ENCODE assay signal across 9 mouse cellular contexts in the genomic region with DNA sequence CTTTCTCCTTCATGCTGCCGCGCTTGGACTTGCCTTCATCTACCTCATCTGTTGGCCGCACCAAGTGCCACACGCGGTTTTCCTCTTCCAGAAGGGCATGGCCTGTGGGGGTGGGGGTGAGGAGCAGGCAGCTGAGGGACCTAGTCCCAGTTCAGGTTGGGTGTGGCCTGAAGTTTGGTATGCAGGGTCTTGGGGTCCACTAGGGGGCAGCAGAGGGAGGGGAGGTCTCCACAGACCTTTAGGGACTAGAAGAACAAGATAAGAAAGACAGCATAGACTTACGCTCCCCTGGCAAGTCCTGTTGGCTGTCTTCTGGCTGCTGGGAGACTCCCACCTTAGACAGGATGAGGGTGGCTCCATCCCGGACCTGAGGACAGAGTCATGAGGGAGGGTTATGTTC. TPM values are rescaled to one million over a fixed set of nuclear protein-coding genes. Genes with fewer than 3 reads are reported as not detected.
A peak's percentile ranks its signal among the peaks of the same experiment; 100 is the strongest.
DNase-seq lines count a peak whose midpoint lies in the region; ATAC-seq lines count a peak whose summit lies in the region.
"Had no signal": no experiment of that assay in that cellular context is flagged by ENCODE, and none has a peak within 500 bp of the region (broad histone marks: within the 10 kb centered on the region; RNA-seq: fewer than 3 reads in every experiment).

No protein-coding gene starts in this region.

- peak; percentile 69 for ATAC-seq in activated CD4-positive, CD25-positive, alpha-beta regulatory T cell, adult 4 months
- ATAC-seq in heart, embryonic 12.5 days (ENCODE audit: insufficient number of reproducible peaks, low FRiP score), result peak; percentile 17; the same call in 1 of the 2 replicates
- ATAC-seq in limb, embryonic 11.5 days (ENCODE audit: insufficient number of reproducible peaks, low FRiP score, low TSS enrichment, low read depth), result 0 out of 2 replicates have a peak, but pooled peaks have one; percentile 7

- peaks cover 97% of the 10 kb centered on the region for H3K36me3 ChIP-seq in heart, embryonic 12.5 days
- peaks cover 53% of the 10 kb centered on the region for H3K36me3 ChIP-seq in limb, embryonic 11.5 days (ENCODE audit: control insufficient read depth, insufficient read depth, low read length)

- H3K4me2 ChIP-seq in heart, embryonic 12.5 days, result no peak overlapping the region
- no peak overlapping the region for H3K4me2 ChIP-seq in limb, embryonic 11.5 days (ENCODE audit: low read depth, severe bottlenecking)

- H3K4me3 ChIP-seq in heart, embryonic 12.5 days, result no peak overlapping the region
- no peak overlapping the region for H3K4me3 ChIP-seq in limb, embryonic 11.5 days (ENCODE audit: low read depth, low read length)
- H3K4me3 ChIP-seq: erythroblast, embryonic 14.5 days had no signal

- peak; percentile 82 for DNase-seq in left cerebral cortex, postnatal 4 days
- no peak for DNase-seq in left cerebral cortex, adult 8-10 months (ENCODE audit: low spot score in 2 of 2)
- peak; percentile 89 for DNase-seq in embryo, embryonic 11 days
- peak; percentile 75 for DNase-seq in limb, embryonic 11.5 days (ENCODE audit: low spot score)
- DNase-seq in naive thymus-derived CD4-positive, alpha-beta T cell, adult 2 months (ENCODE audit: low read depth), result peak; percentile 89
- peak; percentile 56 for DNase-seq in yolk sac, embryonic 10.5 days (ENCODE audit: low spot score)

- H3K9me3 ChIP-seq in heart, embryonic 12.5 days (replicated peaks), result no peaks in the 10 kb centered on the region
- no peaks in the 10 kb centered on the region for H3K9me3 ChIP-seq in limb, embryonic 11.5 days (ENCODE audit: control insufficient read depth, low read length)

- intact Hi-C loops in left cerebral cortex, postnatal 4 days (cut with DNase I), result no loop called here

- H3K27ac ChIP-seq in heart, embryonic 12.5 days (ENCODE audit: poor library complexity, severe bottlenecking), result no peak overlapping the region
- no peak overlapping the region for H3K27ac ChIP-seq in limb, embryonic 11.5 days (replicated peaks; ENCODE audit: low read depth, low read length)

- no peak overlapping the region for H3K9ac ChIP-seq in heart, embryonic 12.5 days
- no peak overlapping the region for H3K9ac ChIP-seq in limb, embryonic 11.5 days (ENCODE audit: low read length)

- WGBS in heart, embryonic 12.5 days, result 54% methylated on average over 7 of the region's 7 CpGs
- WGBS in limb, embryonic 11.5 days, result 67% methylated on average over 7 of the region's 7 CpGs

- H3K27me3 ChIP-seq in heart, embryonic 12.5 days (replicated peaks), result no peaks in the 10 kb centered on the region
- no peaks in the 10 kb centered on the region for H3K27me3 ChIP-seq in limb, embryonic 11.5 days (ENCODE audit: control insufficient read depth, insufficient read depth, low read length)

- peaks cover 5% of the 10 kb centered on the region for H3K4me1 ChIP-seq in heart, embryonic 12.5 days (replicated peaks)
- no peaks in the 10 kb centered on the region for H3K4me1 ChIP-seq in limb, embryonic 11.5 days (ENCODE audit: control insufficient read depth, insufficient read depth, low read length)

RNA-seq across cellular contexts. Expression of gene Mapk11, which starts 8.5 kb away (rescaled TPM):
- total RNA-seq in left cerebral cortex, postnatal 4 days (2021), result 10 to 100 TPM; 34.4 to 36.6 TPM
- 10 to 100 TPM; 35.8 to 40.9 (median 39.4) TPM for total RNA-seq in left cerebral cortex, adult 8-10 months (2022)
- 10 to 100 TPM; 21.2 to 22.5 TPM for polyA plus RNA-seq in activated CD4-positive, CD25-positive, alpha-beta regulatory T cell, adult 4 months (2017; shearing (Covaris generic))
- 3.7 and 4.6 TPM in 2 replicates for polyA plus RNA-seq in heart, embryonic 12.5 days (2016; fragmentation: Nextera tagmentation; extraction: Ambion mirVana)
- polyA plus RNA-seq in limb, embryonic 11.5 days (2014; fragmentation: Nextera tagmentation; extraction: Ambion mirVana), result 15.3 and 16.6 TPM in 2 replicates
- polyA plus RNA-seq: erythroblast, embryonic 14.5 days had no signal

RNA-seq across cellular contexts. Expression of gene Mapk12, which starts 17.5 kb away (rescaled TPM):
- 1 to 10 TPM; 4.1 to 5.0 TPM for total RNA-seq in left cerebral cortex, postnatal 4 days (2021)
- total RNA-seq in left cerebral cortex, adult 8-10 months (2022), result 10 to 100 TPM in 2 of 4 experiments, 1 to 10 TPM in 2; 9.5 to 10.6 (median 10.1) TPM
- polyA plus RNA-seq in activated CD4-positive, CD25-positive, alpha-beta regulatory T cell, adult 4 months (2017; shearing (Covaris generic)), result 1 to 10 TPM; 1.1 to 2.1 TPM
- polyA plus RNA-seq in heart, embryonic 12.5 days (2016; fragmentation: Nextera tagmentation; extraction: Ambion mirVana), result 19.9 and 20.1 TPM in 2 replicates
- 14.3 and 15.2 TPM in 2 replicates for polyA plus RNA-seq in limb, embryonic 11.5 days (2014; fragmentation: Nextera tagmentation; extraction: Ambion mirVana)

RNA-seq across cellular contexts. Expression of gene Plxnb2, which starts 22.6 kb away (rescaled TPM):
- 100 to 1,000 TPM; 100 TPM for total RNA-seq in left cerebral cortex, postnatal 4 days (2021)
- 10 to 100 TPM; 42.6 to 60.9 (median 54.8) TPM for total RNA-seq in left cerebral cortex, adult 8-10 months (2022)
- 1 to 10 TPM; 1.0 to 2.1 TPM for polyA plus RNA-seq in activated CD4-positive, CD25-positive, alpha-beta regulatory T cell, adult 4 months (2017; shearing (Covaris generic))
- polyA plus RNA-seq in heart, embryonic 12.5 days (2016; fragmentation: Nextera tagmentation; extraction: Ambion mirVana), result 124 and 130 TPM in 2 replicates
- 122 and 125 TPM in 2 replicates for polyA plus RNA-seq in limb, embryonic 11.5 days (2014; fragmentation: Nextera tagmentation; extraction: Ambion mirVana)

RNA-seq across cellular contexts. Expression of gene Hdac10, which starts 29.5 kb away (rescaled TPM):
- 10 to 100 TPM; 40.0 to 42.8 TPM for total RNA-seq in left cerebral cortex, postnatal 4 days (2021)
- 10 to 100 TPM; 12.5 to 17.1 (median 14.2) TPM for total RNA-seq in left cerebral cortex, adult 8-10 months (2022)
- 10 to 100 TPM; 14.3 to 16.1 TPM for polyA plus RNA-seq in activated CD4-positive, CD25-positive, alpha-beta regulatory T cell, adult 4 months (2017; shearing (Covaris generic))
- 12.7 and 13.4 TPM in 2 replicates for polyA plus RNA-seq in heart, embryonic 12.5 days (2016; fragmentation: Nextera tagmentation; extraction: Ambion mirVana)
- polyA plus RNA-seq in limb, embryonic 11.5 days (2014; fragmentation: Nextera tagmentation; extraction: Ambion mirVana), result 9.1 and 9.8 TPM in 2 replicates

RNA-seq across cellular contexts. Expression of gene Tubgcp6, which starts 35.0 kb away (rescaled TPM):
- total RNA-seq in left cerebral cortex, postnatal 4 days (2021), result 10 to 100 TPM; 36.9 to 42.1 TPM
- total RNA-seq in left cerebral cortex, adult 8-10 months (2022), result 10 to 100 TPM; 27.2 to 30.8 (median 28.6) TPM
- polyA plus RNA-seq in activated CD4-positive, CD25-positive, alpha-beta regulatory T cell, adult 4 months (2017; shearing (Covaris generic)), result 10 to 100 TPM; 12.6 to 13.2 TPM
- 13.7 and 15.8 TPM in 2 replicates for polyA plus RNA-seq in heart, embryonic 12.5 days (2016; fragmentation: Nextera tagmentation; extraction: Ambion mirVana)
- 22.6 and 23.5 TPM in 2 replicates for polyA plus RNA-seq in limb, embryonic 11.5 days (2014; fragmentation: Nextera tagmentation; extraction: Ambion mirVana)

Comparison
In these comparisons a context has a peak if more than half of its experiments do, and no peak if none do; other contexts are left out.
1. DNase-seq: peak in left cerebral cortex, postnatal 4 days (single experiment), embryo, embryonic 11 days (single experiment), limb, embryonic 11.5 days (single experiment), naive thymus-derived CD4-positive, alpha-beta T cell, adult 2 months (single experiment) and yolk sac, embryonic 10.5 days (single experiment); none in left cerebral cortex, adult 8-10 months (0 of 2).
2. ATAC-seq: peak in every context shown above with its lines; median percentile 69 in activated CD4-positive, CD25-positive, alpha-beta regulatory T cell, adult 4 months; 17 in heart, embryonic 12.5 days; 7 in limb, embryonic 11.5 days.
3. RNA of gene Plxnb2, which starts 22.6 kb away (polyA plus RNA-seq): 124 to 130 TPM in heart, embryonic 12.5 days and 122 to 125 TPM in limb, embryonic 11.5 days; 1.0 to 2.1 TPM in activated CD4-positive, CD25-positive, alpha-beta regulatory T cell, adult 4 months; every median in the first group is over 10 times any median in the second.